Mouse (Mus musculus): ENCODE measurements around the gene Lrmda.

Gene Lrmda

GRCm38 (mm10) chr14:22168077-22168794, 148.7 kb downstream of the Lrmda start:
- no peak for DNase-seq

DNA sequence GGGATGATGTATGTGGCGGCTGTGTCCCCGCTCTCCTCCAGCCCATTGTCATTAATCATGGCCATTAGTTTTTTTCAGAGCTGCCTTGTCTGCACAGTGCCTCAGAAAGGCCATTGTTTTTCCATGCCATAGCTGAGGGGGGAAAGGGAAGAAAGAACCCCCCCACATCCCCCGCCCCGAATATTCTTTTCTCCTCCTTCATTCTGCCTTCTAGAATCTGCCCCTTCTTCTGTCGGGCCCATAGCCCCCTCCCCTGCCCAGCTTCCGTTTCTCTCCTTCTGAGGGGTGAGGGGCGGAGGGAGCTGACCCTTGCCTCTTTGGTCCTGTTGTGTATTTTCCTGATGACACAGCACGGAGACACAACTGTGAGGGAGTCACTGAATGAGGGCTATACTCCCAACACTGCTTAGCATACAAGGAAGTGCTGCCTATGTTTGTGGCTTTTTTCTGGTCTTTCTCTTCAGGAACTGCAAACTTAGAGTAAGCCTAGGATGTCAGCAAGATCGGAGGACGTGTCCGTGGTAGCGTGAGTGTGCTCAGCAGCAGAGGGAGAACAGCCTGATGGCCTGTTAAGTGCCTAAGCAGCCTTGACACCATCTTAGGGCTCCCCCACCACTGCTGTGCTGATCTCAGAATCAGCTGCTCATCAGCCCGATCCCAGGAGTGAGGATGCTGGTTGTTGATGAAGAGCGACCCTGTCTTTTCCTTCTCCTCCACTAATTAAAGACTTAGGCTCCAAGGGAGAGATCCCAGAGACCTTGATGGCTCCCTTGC, 149.5 kb downstream of the Lrmda start:
- DNase-seq: no peak

DNA sequence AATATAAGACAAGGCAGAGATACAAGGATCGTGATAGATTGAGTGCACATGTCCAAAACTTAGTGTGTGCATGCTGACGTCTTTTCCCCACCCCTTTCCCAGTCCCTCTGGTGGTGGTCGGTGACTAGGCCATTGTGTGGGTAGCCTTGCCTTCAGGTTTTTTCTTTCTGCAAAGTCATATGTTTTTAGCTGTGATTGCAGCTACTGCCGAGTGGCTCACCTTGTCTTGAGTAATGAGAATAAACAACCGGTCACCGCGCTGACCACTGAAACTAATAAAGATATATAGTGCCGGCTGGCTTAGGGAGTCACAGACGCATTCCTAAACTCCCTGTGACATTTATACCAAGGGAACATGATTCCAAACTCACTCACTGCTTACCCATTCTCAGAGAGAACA, 155.2 kb downstream of the Lrmda start:
- no peak for DNase-seq

DNA sequence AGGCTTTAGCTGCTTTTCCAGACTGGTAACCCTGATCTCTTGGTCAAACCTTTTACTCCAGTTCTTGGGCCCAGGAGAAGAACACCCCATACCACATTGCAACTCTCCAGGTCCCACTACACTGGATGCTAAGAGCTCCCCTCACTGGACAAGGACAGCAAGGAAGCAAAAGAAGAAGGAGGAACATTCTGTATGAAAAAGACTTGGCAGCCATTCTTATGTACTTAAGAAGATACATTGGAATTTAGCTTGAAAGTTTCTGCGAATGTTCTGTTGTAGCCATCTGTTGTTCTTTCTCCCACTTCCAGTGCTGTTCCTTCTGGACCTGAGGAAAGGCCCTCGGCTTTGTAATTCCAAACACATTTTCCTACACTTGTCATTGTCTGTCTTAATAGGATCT, 160.2 kb downstream of the Lrmda start:
- no peak for DNase-seq

DNA sequence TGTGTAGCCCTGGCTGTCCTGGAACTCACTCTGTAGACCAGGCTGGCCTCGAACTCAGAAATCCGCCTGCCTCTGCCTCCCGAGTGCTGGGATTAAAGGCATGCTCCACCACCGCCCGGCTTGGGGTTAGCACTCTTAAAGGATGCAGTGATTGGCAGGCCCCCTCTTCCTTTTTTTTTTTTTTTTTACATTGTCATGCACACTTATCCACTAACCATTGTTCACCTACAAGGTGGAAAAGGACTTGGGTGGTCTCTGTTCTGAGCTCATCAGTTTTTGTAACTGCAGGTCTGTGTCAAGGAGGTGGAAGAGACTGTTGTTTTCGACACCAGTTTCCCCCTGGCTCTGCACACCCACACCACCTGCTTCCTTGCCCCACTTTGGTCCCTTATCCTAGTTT, 162.0 kb downstream of the Lrmda start:
- DNase-seq: no peak

- DNase-seq: no peak
Observed at GRCm38 (mm10) chr14:22183195-22183594, 163.7 kb downstream of the Lrmda start.

DNA sequence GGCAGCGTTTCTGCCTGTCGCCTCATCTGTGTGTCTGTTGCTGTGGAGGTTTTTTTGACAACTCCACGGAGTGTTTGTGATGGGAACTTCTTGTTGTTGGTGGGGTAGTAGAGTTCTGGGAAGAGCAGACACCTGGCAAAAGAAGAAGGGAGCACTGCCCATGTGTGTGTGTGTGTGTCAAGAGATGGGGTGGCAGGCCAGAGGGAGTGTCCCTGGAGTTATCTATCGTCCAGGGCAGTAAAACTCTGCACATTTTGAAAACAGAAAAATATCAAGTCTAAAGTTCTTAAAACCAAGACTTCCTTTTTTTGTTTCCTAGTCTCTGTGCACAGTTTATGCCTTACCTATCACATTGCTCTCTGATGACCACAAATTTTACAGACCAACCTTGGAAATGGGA, 165.9 kb downstream of the Lrmda start:
- DNase-seq: no peak

GRCm38 (mm10) chr14:22190111-22190510, 170.6 kb downstream of the Lrmda start:
- no peak for DNase-seq

GRCm38 (mm10) chr14:22192185-22192584, 172.7 kb downstream of the Lrmda start:
- no peak for DNase-seq

- no peak for DNase-seq
Observed at GRCm38 (mm10) chr14:22198021-22198420, 178.5 kb downstream of the Lrmda start.

DNA sequence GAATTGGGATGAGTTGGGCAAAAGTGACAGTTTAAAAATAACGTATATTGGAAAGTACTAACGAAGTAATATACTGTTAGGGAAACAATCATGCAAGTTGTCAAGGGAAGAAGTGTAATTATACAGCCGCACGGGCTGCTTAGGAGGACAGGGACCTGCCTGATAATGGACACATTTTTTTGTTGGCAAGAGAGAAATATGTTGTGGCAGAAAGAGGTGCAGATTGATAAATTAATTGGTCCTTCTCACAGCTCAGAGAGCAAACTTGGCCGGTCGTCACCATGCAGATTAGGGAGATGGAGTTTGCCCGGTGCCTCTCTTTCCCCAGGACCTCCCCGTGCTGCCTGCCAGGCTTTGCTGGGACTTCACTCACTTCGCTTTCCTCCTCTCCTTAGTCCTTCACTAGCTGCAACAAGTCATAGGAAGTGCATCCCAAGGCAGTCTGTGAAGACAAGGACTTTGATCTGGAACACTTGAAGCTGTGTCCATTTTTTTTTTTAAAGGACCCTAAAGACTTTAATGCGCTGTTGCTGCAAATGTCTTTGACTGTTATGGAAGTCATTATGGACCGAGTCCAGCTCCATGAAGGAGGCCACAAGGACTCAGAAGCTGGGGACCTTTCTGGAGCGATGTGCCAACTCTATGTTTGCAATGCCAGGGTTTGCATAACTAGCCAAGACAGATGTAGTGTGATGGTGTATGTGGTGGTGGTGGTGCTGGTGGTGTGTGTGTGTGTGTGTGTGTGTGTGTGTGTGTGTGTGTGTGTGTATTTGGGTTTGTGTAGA, 179.3 kb downstream of the Lrmda start:
- no peak for DNase-seq

- no peak for DNase-seq
Observed at GRCm38 (mm10) chr14:22201667-22202066, 182.2 kb downstream of the Lrmda start.

GRCm38 (mm10) chr14:22210601-22211000, 191.1 kb downstream of the Lrmda start:
- DNase-seq: no peak

GRCm38 (mm10) chr14:22218183-22218582, 198.7 kb downstream of the Lrmda start:
- DNase-seq: no peak

DNA sequence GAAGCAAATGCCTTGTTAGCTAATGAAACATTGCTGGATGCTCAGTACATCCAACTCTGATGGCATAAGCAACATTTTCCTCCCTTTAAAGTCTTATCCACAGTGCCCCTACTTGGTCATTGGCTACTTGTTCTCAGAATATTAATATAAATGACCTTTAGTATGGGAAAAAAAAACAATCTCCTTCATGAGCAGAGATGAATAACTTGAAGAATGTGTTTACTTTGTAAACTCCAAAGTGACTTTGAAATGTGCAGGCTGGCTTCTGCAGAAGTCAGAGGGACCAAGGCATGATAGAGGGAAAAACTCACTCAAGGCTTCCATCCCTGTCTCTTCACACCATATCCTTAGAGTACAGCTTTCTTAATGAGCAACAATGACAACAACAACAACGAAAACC, 202.5 kb downstream of the Lrmda start:
- no peak for DNase-seq

DNA sequence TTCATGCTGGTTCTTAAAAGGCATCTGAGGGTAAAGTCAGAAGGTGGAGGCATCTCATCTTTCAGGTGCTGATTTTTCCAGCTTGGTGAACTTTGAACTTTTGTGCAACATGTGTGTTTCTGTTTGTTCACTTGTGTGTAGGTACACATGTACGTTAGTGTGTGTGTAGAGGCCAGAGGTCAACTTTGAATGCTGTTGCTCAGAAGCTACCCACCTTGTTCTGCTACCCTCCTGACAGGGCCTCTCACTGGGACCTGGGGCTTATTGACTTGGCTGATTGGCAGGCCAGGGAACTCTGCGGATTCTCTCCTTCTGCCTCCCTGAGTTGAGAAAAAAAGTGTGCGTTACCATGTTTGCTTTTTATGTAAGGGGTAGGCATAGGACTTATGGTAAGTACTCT, 203.1 kb downstream of the Lrmda start:
- no peak for DNase-seq

GRCm38 (mm10) chr14:22226205-22226604, 206.7 kb downstream of the Lrmda start:
- DNase-seq: no peak

- no peak for DNase-seq
Observed at GRCm38 (mm10) chr14:22228253-22228968, 208.9 kb downstream of the Lrmda start.

- no peak for DNase-seq
Observed at GRCm38 (mm10) chr14:22240315-22240714, 220.8 kb downstream of the Lrmda start.

- no peak for DNase-seq
Observed at GRCm38 (mm10) chr14:22255458-22255857, 235.9 kb downstream of the Lrmda start.

GRCm38 (mm10) chr14:22256274-22256673, 236.8 kb downstream of the Lrmda start:
- no peak for DNase-seq

GRCm38 (mm10) chr14:22259376-22260032, 240.0 kb downstream of the Lrmda start:
- no peak for DNase-seq

Measured in right cerebral cortex, postnatal 14 days (tissue).